Comparison of ENCODE assay signal across 25 mouse cellular contexts in the genomic region with DNA sequence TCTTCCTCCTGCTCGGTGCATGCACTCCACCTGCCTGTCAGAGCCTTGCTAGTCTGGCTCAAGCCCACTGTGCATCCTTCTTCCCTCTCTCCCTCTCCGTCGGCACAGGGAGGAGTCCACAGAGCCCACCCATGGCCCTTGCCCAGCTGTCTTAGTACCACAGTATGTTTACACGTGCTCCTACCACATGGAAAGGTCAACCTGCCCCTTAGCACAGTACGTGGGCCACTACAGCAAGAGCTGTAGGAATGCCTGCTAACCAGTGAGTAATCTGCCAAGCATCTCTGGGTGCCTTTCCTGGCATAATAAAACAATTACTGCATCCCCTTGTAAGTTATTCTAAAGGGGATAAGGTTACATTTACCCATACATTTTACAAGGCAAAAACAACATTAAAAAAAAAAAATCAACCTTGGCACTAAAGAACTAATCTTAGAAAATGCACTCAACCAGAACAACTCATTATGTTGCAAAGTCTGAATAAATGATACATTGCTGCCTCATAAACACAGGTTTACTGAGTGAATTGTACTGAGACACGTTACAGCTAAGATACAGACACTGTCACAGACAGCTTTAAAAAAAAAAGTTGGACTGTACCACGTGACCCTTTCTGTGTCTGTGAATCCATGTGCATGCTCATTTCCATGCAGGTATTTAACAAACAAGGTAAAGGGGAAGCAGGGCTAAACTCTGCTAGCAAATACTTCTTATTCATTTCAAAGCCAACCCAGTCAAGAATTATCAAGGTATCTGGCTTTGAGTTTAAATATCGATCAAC. TPM values are rescaled to one million over a fixed set of nuclear protein-coding genes. Genes with fewer than 3 reads are reported as not detected.
DNase-seq lines count a peak whose midpoint lies in the region; ATAC-seq and TF ChIP-seq lines count a peak whose summit lies in the region.
"Had no signal": no experiment of that assay in that cellular context is flagged by ENCODE, and none has a peak within 500 bp of the region (broad histone marks: within the 10 kb centered on the region; RNA-seq: fewer than 3 reads in every experiment).

No protein-coding gene starts in this region.

- peaks cover 14% of the 10 kb centered on the region for H3K4me1 ChIP-seq in cerebellum, adult 2 months (ENCODE audit: control insufficient read depth, insufficient read depth, low read length)
- peaks cover 7% of the 10 kb centered on the region for H3K4me1 ChIP-seq in kidney, embryonic 15.5 days

- H3K27ac ChIP-seq in cerebellum, adult 2 months (ENCODE audit: insufficient read depth, low read length), result 0 out of 2 replicates have a peak overlapping the region, but pooled peaks have one; percentile 7
- 0 out of 2 replicates have a peak overlapping the region, but pooled peaks have one; percentile 18 for H3K27ac ChIP-seq in kidney, embryonic 15.5 days
- H3K27ac ChIP-seq: embryonic facial prominence, embryonic 13.5 days; gastrocnemius, adult 2 months; heart, embryonic 10.5 days; hindbrain, embryonic 13.5 days; hindbrain, postnatal 0 days had no signal

- H3K9me3 ChIP-seq in kidney, embryonic 15.5 days (replicated peaks), result no peaks in the 10 kb centered on the region
- H3K9me3 ChIP-seq: embryonic facial prominence, embryonic 13.5 days; G1E; heart, embryonic 10.5 days; hindbrain, embryonic 13.5 days had no signal

- TF ChIP-seq CTCF in cerebellum, adult 2 months (IDR thresholded peaks at IDR 0.05; ENCODE audit: borderline replicate concordance, insufficient read depth, low read depth, low read length), result no peak

- H3K4me2 ChIP-seq in kidney, embryonic 15.5 days, result no peak overlapping the region
- H3K4me2 ChIP-seq: embryonic facial prominence, embryonic 13.5 days; hindbrain, embryonic 13.5 days had no signal

- DNase-seq in cerebellum, adult 2 months, result no peak
- no peak for DNase-seq in cerebellum, postnatal 36 days
- DNase-seq in kidney, postnatal 14 days, result no peak
- DNase-seq in 3134 (ENCODE audit: extremely low read depth, insufficient read length, low spot score), result peak; percentile 6
- DNase-seq in NIH3T3 (ENCODE audit: low read depth), result peak; percentile 57
- DNase-seq in testis, postnatal 10 days (ENCODE audit: low spot score), result no peak
- DNase-seq in left cerebral cortex, adult 11 months (ENCODE audit: low spot score), result no peak
- DNase-seq: adrenal gland, adult 2 months; adrenal gland, postnatal 25 days; cerebellum, adult 18-20 months; embryo, embryonic 11 days; gastrocnemius, adult 2 months; gastrocnemius, postnatal 25 days; heart, postnatal 10 days; heart, postnatal 4 days had no signal

- 22% methylated on average over 8 of the region's 8 CpGs for WGBS in cerebellum, adult 2 months
- WGBS in kidney, embryonic 15.5 days, result 58% methylated on average over 8 of the region's 8 CpGs

- H3K27me3 ChIP-seq in cerebellum, adult 2 months (ENCODE audit: control insufficient read depth, insufficient read depth, low read length), result no peaks in the 10 kb centered on the region
- no peaks in the 10 kb centered on the region for H3K27me3 ChIP-seq in kidney, embryonic 15.5 days
- H3K27me3 ChIP-seq: embryonic facial prominence, embryonic 13.5 days; hindbrain, embryonic 13.5 days had no signal

- 0 out of 2 replicates have a peak, but pooled peaks have one; percentile 58 for ATAC-seq in kidney, embryonic 15.5 days (replicated peaks; ENCODE audit: low FRiP score)
- ATAC-seq: CD4-positive, CD25-positive, alpha-beta regulatory T cell, adult 4 months; forebrain, embryonic 14.5 days; hindbrain, postnatal 0 days had no signal

- no peak overlapping the region for H3K9ac ChIP-seq in kidney, embryonic 15.5 days
- H3K9ac ChIP-seq: embryonic facial prominence, embryonic 13.5 days; hindbrain, embryonic 13.5 days had no signal

- no peak overlapping the region for H3K4me3 ChIP-seq in cerebellum, adult 2 months (replicated peaks; ENCODE audit: insufficient read depth, low read depth, low read length)
- no peak overlapping the region for H3K4me3 ChIP-seq in kidney, embryonic 15.5 days (replicated peaks)
- H3K4me3 ChIP-seq: embryonic facial prominence, embryonic 13.5 days; gastrocnemius, adult 2 months; heart, embryonic 10.5 days; hindbrain, embryonic 13.5 days had no signal

- peaks cover 34% of the 10 kb centered on the region for H3K36me3 ChIP-seq in kidney, embryonic 15.5 days

- no peak for TF ChIP-seq POLR2A in cerebellum, adult 2 months (IDR thresholded peaks at IDR 0.05; ENCODE audit: borderline replicate concordance, insufficient read depth, low read length)

RNA-seq across cellular contexts. Expression of gene Gm17304, which starts 19.7 kb away (rescaled TPM):
- polyA plus RNA-seq in cerebellum, adult 2 months (2012; rRNA removed), result not detected in 2 replicates
- polyA plus RNA-seq in kidney, embryonic 15.5 days (2015; fragmentation: Nextera tagmentation; extraction: Ambion mirVana), result not detected in 2 replicates
- polyA plus RNA-seq: adrenal gland, adult 2 months; CD4-positive, CD25-positive, alpha-beta regulatory T cell, adult 4 months; embryonic facial prominence, embryonic 13.5 days; forebrain, embryonic 14.5 days; G1E; heart, embryonic 10.5 days; heart, embryonic 14.5 days; hindbrain, embryonic 13.5 days; hindbrain, postnatal 0 days; intestine, embryonic 14.5 days had no signal

Comparison
In these comparisons a context has a peak if more than half of its experiments do, and no peak if none do; other contexts are left out.
1. DNase-seq: peak in 3134 (single experiment) and NIH3T3 (single experiment); none in cerebellum, adult 2 months (0 of 2), cerebellum, postnatal 36 days (0 of 2), kidney, postnatal 14 days (single experiment), testis, postnatal 10 days (single experiment) and left cerebral cortex, adult 11 months (single experiment).